Mouse (Mus musculus) lung, adult 2 months (tissue): ENCODE measurements around the gene Adh5.

Experiments
- CTCF ChIP-seq: fragments of 200-500 bp; IDR thresholded peaks from 2 replicates; pipeline ENCODE4 v1.5.1; 2011; ENCODE audit warnings: mild to moderate bottlenecking, low read length, control low read depth; ENCODE audit not compliant: insufficient read depth
- POLR2A ChIP-seq: fragments of 200-500 bp; IDR thresholded peaks from 2 replicates; pipeline ENCODE4 v1.6.1; 2011; ENCODE audit warnings: low read depth, mild to moderate bottlenecking, control low read depth, low read length, borderline replicate concordance; ENCODE audit errors: extremely low read depth

- TF ChIP-seq POLR2A = no peak
- peak; percentile 41 for TF ChIP-seq CTCF
Measured at GRCm38 (mm10) chr3:138463137-138463536, 20.2 kb downstream of the Adh5 start.
